Mouse (Mus musculus): Measurements from ENCODE around the gene Gcc1.

Gene Gcc1

GRCm38 (mm10) chr6:28429870-28430269 lies 1.7 kb upstream of the Gcc1 start:
- DNase-seq (ENCODE audit: low read depth, low spot score): no peak
- Histone ChIP-seq H3K36me3 (ENCODE audit: control insufficient read depth, insufficient read depth, low read length, poor library complexity, severe bottlenecking) (no peaks in the 10 kb centered on the region), H3K27me3 (ENCODE audit: control insufficient read depth, insufficient read depth, low read length, poor library complexity, severe bottlenecking) (no peaks in the 10 kb centered on the region)

GRCm38 (mm10) chr6:28427096-28427839 lies 922 bp downstream of the Gcc1 start, which contains the start of gene Fscn3:
Gene Fscn3, plus strand, starts transcription at chr6:28427789.
- no peaks in the 10 kb centered on the region; the same call in 1 of the 2 replicates for H3K27me3 ChIP-seq (ENCODE audit: control insufficient read depth, insufficient read depth, low read length, poor library complexity, severe bottlenecking)
- H3K36me3 ChIP-seq (ENCODE audit: control insufficient read depth, insufficient read depth, low read length, poor library complexity, severe bottlenecking): no peaks in the 10 kb centered on the region
- no peak for DNase-seq (ENCODE audit: low read depth, low spot score)

GRCm38 (mm10) chr6:28425019-28425418 lies 3.2 kb downstream of the Gcc1 start:
- Histone ChIP-seq H3K27me3 (ENCODE audit: control insufficient read depth, insufficient read depth, low read length, poor library complexity, severe bottlenecking) (no peaks in the 10 kb centered on the region; the same call in 1 of the 2 replicates), H3K36me3 (ENCODE audit: control insufficient read depth, insufficient read depth, low read length, poor library complexity, severe bottlenecking) (no peaks in the 10 kb centered on the region)
- DNase-seq (ENCODE audit: low read depth, low spot score): no peak

GRCm38 (mm10) chr6:28423767-28424695 lies 4.2 kb downstream of the Gcc1 start:
- Histone ChIP-seq H3K27me3 (ENCODE audit: control insufficient read depth, insufficient read depth, low read length, poor library complexity, severe bottlenecking) (no peaks in the 10 kb centered on the region; the same call in 1 of the 2 replicates), H3K36me3 (ENCODE audit: control insufficient read depth, insufficient read depth, low read length, poor library complexity, severe bottlenecking) (no peaks in the 10 kb centered on the region)
- no peak for DNase-seq (ENCODE audit: low read depth, low spot score)

GRCm38 (mm10) chr6:28423313-28423712 lies 4.9 kb downstream of the Gcc1 start, which contains the start of gene Arf5:
Gene Arf5, plus strand, starts transcription at chr6:28423560.
- Histone ChIP-seq H3K36me3 (ENCODE audit: control insufficient read depth, insufficient read depth, low read length, poor library complexity, severe bottlenecking) (peaks cover 3% of the 10 kb centered on the region), H3K27me3 (ENCODE audit: control insufficient read depth, insufficient read depth, low read length, poor library complexity, severe bottlenecking) (no peaks in the 10 kb centered on the region; the same call in 1 of the 2 replicates)
- DNase-seq (ENCODE audit: low read depth, low spot score): peak; percentile 91

GRCm38 (mm10) chr6:28422651-28423290 lies 5.4 kb downstream of the Gcc1 start:
- no peak for DNase-seq (ENCODE audit: low read depth, low spot score)
- H3K36me3 ChIP-seq (ENCODE audit: control insufficient read depth, insufficient read depth, low read length, poor library complexity, severe bottlenecking): peaks cover 8% of the 10 kb centered on the region

GRCm38 (mm10) chr6:28421469-28422000 lies 6.7 kb downstream of the Gcc1 start:
- Histone ChIP-seq H3K36me3 (ENCODE audit: control insufficient read depth, insufficient read depth, low read length, poor library complexity, severe bottlenecking) (peaks cover 11% of the 10 kb centered on the region), H3K27me3 (ENCODE audit: control insufficient read depth, insufficient read depth, low read length, poor library complexity, severe bottlenecking) (no peaks in the 10 kb centered on the region; the same call in 1 of the 2 replicates)
- peak; percentile 97 for DNase-seq (ENCODE audit: low read depth, low spot score)

More at GRCm38 (mm10) chr6:28422651-28423290, 5.4 kb downstream of the Gcc1 start:
- no peaks in the 10 kb centered on the region; the same call in 1 of the 2 replicates for H3K27me3 ChIP-seq (ENCODE audit: control insufficient read depth, insufficient read depth, low read length, poor library complexity, severe bottlenecking)

GRCm38 (mm10) chr6:28420865-28421264 lies 7.3 kb downstream of the Gcc1 start:
- no peak for DNase-seq (ENCODE audit: low read depth, low spot score)
- Histone ChIP-seq H3K27me3 (ENCODE audit: control insufficient read depth, insufficient read depth, low read length, poor library complexity, severe bottlenecking) (no peaks in the 10 kb centered on the region; the same call in 1 of the 2 replicates), H3K36me3 (ENCODE audit: control insufficient read depth, insufficient read depth, low read length, poor library complexity, severe bottlenecking) (peaks cover 11% of the 10 kb centered on the region)

- Histone ChIP-seq H3K27me3 (ENCODE audit: control insufficient read depth, insufficient read depth, low read length, poor library complexity, severe bottlenecking) (no peaks in the 10 kb centered on the region; the same call in 1 of the 2 replicates), H3K36me3 (ENCODE audit: control insufficient read depth, insufficient read depth, low read length, poor library complexity, severe bottlenecking) (peaks cover 11% of the 10 kb centered on the region)
- no peak for DNase-seq (ENCODE audit: low read depth, low spot score)
Observed at GRCm38 (mm10) chr6:28420361-28420760, 7.8 kb downstream of the Gcc1 start.

- no peak for DNase-seq (ENCODE audit: low read depth, low spot score)
- H3K27me3 ChIP-seq (ENCODE audit: control insufficient read depth, insufficient read depth, low read length, poor library complexity, severe bottlenecking): no peaks in the 10 kb centered on the region; the same call in 1 of the 2 replicates
- H3K36me3 ChIP-seq (ENCODE audit: control insufficient read depth, insufficient read depth, low read length, poor library complexity, severe bottlenecking): peaks cover 11% of the 10 kb centered on the region
Observed at GRCm38 (mm10) chr6:28419673-28420072, 8.5 kb downstream of the Gcc1 start.

GRCm38 (mm10) chr6:28418449-28418848 lies 9.7 kb downstream of the Gcc1 start:
- no peak for DNase-seq (ENCODE audit: low read depth, low spot score)
- Histone ChIP-seq H3K27me3 (ENCODE audit: control insufficient read depth, insufficient read depth, low read length, poor library complexity, severe bottlenecking) (no peaks in the 10 kb centered on the region), H3K36me3 (ENCODE audit: control insufficient read depth, insufficient read depth, low read length, poor library complexity, severe bottlenecking) (peaks cover 11% of the 10 kb centered on the region)

GRCm38 (mm10) chr6:28416981-28417380 lies 11.2 kb downstream of the Gcc1 start:
- H3K36me3 ChIP-seq (ENCODE audit: control insufficient read depth, insufficient read depth, low read length, poor library complexity, severe bottlenecking): peaks cover 11% of the 10 kb centered on the region
- no peak for DNase-seq (ENCODE audit: low read depth, low spot score)
- no peaks in the 10 kb centered on the region for H3K27me3 ChIP-seq (ENCODE audit: control insufficient read depth, insufficient read depth, low read length, poor library complexity, severe bottlenecking)

- Histone ChIP-seq H3K27me3 (ENCODE audit: control insufficient read depth, insufficient read depth, low read length, poor library complexity, severe bottlenecking) (no peaks in the 10 kb centered on the region), H3K36me3 (ENCODE audit: control insufficient read depth, insufficient read depth, low read length, poor library complexity, severe bottlenecking) (no peaks in the 10 kb centered on the region)
- DNase-seq (ENCODE audit: low read depth, low spot score): no peak
Observed at GRCm38 (mm10) chr6:28411236-28411635, 17.0 kb downstream of the Gcc1 start.

- H3K27me3 ChIP-seq (ENCODE audit: control insufficient read depth, insufficient read depth, low read length, poor library complexity, severe bottlenecking): no peaks in the 10 kb centered on the region
Observed at GRCm38 (mm10) chr6:28410053-28410452, 18.1 kb downstream of the Gcc1 start.

More at GRCm38 (mm10) chr6:28410053-28410452, 18.1 kb downstream of the Gcc1 start:
- DNase-seq (ENCODE audit: low read depth, low spot score): no peak
- no peaks in the 10 kb centered on the region for H3K36me3 ChIP-seq (ENCODE audit: control insufficient read depth, insufficient read depth, low read length, poor library complexity, severe bottlenecking)

All from splenic B cell, adult 2 months (primary cell).